Mouse (Mus musculus) urinary bladder, postnatal 10 days (tissue): ENCODE data around the gene Mlec.
"Not testable (repeated sequence)": the region's sequence is repeated elsewhere in the genome, so short reads cannot be mapped to it uniquely, and the experiment has no call there.

ENCODE experiments used
- DNase-seq: peaks from one replicate; pipeline ENCODE4 v3.0.0; 2022; ENCODE audit warnings: low spot score

Gene Mlec

DNA sequence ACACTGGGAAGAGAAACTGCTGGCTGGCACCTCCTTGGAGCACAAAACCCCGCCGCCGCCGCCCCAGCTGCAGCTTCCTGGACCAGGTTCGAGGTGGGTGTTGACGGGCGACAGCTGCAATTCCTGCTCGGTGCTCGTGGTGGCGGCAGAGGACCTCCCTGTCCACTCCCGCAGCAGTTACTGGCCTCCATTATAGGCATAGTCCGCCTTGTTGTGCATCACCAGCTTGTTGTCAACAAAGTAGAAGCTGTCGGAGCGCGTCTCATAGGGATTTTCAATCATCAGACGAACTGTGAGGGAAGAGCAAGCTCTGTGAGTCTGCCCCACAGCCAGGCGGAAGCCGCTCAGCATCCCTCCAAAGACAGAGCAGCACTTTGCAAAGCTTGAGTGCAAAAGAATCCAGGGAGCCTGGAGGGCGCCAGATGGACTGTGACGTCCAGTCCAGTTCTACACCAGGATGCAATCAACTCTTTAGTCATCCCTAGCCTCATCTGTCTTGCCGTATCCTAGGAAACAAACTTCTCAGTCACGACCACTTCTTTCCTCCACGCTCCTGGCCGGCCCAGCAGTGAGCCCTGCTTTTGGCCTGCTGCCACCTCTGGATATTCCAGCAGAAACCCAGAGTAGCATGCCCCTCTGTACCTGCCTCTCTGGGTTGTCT, 32.6 kb downstream of the Mlec start:
- DNase-seq, result no peak

DNA sequence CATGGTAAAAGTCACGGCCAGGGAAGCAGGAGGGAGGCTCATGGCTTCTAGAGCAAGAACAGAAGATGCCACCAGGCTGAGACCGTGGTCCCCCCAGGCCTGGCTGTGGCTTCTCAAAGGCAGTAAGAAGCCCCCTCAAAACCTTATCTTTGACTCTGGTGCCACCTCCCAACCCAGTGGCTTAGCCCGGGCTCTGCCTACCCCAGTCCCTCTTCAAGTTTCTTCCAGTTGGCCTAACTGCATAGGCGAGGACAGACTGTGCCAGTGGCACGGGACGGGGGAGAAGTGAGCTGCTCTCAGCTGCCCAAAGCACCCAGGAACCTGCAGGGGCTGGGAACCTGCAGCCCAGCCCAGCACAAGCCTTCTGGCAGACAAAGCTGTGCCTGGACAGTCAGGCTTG, 33.3 kb downstream of the Mlec start:
- DNase-seq, result no peak

DNA sequence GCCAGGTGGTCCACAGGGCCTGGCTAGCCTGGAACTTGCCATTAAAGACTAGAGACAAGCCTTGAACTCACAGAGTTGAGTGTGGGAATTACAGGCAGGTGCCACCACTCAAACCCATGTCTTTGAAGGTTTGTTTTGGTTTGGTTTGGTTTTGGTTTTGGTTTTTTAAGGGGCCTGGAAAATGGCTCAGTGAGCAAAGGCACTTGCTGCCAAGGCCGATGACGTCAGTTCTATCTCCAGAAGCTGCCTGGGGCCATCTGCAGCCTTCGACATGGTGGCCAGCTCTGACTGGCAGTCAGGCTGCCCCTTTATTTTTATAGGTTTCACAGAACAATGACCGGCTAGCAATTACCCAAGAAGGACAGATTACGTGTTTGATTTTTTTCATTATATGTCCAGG, 37.0 kb downstream of the Mlec start:
- DNase-seq, result no peak

DNA sequence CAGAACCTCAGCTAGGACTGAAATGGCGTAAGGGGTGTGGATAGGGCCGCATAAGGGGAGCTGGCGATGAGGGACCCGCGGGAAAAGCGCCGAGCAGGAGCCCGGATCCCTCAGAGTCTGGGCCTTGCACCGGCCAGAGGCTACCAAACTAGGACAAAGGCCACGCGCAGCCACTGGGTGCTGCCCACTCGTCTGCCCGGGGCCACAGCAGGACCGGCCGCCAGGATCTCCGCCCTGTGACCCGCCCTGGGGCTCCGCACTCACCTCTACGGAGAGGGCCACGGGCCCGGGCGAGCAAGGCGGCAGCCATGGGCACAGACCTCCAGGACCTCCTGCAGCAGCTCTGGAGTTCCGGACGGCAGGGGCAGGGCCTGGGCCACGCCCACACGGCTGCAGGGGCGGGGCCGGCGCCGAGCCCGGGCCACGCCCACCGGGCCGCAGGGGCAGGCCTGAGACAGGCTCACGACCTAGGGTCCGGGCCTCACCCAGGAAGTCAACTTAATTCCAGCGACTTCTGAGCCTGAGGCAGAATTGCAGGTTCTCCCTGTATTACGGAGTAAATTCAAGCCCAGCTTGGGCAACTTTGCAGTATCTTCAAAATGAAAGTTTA, 38.9 kb downstream of the Mlec start, which contains the start of gene Acads:
Acads (minus strand) TSS at position 386 of the 610 bp plus-strand sequence.
- peak; percentile 33 for DNase-seq

DNA sequence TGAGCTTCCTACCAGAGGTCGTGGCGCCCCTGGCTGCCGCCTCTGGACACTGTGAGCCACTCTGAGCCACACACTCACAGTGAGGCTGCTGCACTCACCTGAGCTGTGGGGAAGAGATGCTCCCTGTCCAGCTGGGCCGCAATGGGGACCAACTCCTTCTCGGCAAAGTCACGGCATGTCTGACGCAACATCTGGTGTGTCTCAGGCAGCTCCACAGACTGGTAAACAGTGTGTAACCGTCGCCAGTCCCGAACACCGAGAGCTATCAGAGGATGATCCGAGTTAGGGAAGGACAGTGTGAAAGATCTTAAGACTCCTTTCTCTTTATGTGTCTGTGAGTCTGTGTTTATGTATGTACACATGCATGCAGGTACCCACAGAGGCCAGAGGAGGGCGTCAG, 40.5 kb downstream of the Mlec start:
- no peak for DNase-seq

DNA sequence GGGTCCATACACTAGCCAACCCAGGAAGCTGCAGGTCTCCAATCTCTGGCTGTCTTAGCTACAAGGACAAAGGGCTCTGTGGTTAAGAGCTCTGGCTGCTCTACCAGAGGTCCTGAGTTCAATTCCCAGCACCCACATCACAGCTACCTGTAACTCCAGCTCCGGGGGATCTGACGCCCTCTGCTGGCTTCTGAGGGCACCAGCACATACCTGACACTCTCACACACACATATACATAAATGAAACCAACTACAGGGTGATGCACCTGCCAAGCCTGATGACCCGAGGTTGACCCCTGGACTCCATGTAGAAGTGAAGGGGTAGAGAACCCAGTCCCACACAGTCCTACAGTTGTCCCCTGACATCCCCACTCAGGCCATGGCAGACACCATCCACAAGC, 41.6 kb downstream of the Mlec start:
- DNase-seq, result no peak

DNA sequence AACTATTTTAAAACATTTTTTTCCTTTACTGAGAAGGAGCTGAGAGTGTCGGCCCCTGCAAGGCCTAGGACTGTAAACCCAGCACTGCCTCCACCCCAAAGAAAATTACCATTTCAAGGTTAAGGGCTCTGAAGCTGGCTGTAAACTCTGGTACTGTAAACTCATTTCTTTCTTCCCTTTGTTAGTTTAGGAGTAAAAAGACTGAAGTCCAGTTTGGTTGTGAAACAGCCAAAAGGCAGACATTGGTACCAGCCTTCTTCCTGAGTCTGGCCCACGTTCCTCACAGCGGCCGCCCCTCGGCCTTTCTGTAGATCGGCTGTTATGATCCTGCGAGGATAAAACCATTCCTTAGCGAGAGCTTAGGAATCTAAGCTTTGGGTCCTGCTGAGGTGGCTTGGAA, 43.5 kb downstream of the Mlec start:
- DNase-seq, result no peak

DNA sequence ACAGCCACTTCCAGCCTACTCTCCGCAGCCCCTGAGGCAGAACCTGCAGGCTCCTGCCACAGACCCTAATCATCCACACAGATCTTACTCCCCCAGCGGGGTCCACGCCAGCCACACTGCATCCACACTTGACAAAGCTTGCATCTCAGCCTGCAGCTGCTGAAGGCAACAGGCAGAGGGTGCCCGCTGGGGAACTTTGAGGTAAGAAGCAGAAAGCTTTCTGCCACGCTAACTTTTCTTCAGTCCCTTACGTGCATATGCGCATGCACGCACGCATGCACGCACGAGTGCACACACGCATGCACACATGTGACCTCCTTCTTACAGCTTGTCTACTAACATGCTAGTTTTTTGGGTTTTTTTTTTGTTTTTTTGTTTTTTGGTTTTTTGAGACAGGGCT, 44.7 kb downstream of the Mlec start:
- no peak for DNase-seq

DNA sequence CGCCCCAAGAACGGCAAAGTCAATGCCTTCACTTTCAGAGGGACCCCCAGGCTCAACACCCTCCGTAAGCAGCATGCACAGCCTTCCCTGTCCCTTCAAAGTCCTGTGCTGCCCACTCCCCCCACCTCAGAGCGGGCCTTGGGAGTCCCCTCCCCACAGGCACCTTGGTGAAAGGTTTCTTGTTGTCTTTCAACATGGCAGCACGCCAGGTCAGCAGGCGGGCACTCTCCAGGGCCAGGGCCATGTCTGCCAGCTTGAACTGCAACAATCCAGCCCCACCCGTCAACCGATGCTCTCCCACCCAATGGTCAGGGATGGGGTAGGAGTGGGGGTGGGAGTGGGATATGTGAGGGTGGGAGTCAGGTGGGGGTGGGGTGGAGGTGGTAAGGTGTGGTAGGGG, 46.8 kb downstream of the Mlec start:
- DNase-seq, result no peak

DNA sequence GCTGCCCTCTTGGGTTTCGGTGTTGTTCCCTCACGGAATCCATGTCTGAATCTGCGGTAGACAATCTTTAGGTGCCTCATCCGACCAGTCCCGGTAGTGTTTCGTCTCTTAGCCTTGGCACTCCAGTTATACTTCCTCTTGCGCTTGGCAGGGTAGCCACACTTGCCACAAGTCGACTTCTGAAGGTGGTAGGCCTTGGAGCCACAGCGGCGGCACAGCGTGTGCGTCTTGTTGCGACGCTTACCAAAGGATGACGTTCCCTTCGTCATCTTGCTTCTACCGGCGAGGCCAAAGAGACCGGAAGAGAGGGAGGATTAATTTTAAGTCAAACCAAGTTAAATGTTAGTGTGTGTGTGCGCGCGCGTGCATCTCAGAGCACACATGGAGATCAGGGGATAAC, 54.7 kb downstream of the Mlec start:
- not testable (repeated sequence) for DNase-seq

DNA sequence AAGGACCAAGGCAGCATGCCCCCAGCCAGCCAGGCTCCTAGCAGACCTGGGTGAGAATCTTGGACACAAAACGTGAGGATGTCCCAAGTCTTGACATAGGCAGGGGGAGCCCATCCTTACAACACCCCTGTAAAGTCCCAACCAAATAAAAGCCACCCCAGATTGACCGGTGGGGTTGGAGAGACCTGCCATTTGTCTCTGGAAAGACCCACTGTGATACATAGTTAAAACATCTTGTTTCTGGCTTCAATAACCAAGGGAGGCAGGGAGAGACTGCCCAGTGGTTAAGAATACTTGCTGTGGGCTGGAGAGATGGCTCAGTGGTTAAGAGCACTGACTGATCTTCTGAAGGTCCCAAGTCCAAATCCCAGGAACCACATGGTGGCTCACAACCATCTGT, 55.7 kb downstream of the Mlec start:
- DNase-seq, result no peak

DNA sequence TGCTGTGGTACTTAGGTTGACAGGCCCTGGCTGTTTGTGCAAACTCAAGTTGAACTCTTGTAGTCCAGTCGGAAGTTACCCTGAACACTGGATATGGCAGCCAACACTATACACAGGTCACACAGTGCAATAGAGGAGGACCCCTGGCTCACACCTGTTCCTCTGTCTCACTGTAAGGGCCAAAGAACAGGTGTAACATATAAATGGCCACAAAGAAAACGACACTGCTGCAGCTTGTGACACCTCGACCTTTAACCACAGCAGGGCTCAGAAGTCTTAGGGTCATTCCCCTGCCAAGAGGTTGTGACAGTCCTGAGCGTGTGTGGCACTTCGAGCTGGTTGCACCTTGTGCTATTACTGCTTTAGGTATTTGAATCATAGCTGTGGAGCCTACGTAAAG, 57.5 kb downstream of the Mlec start:
- DNase-seq, result no peak

DNA sequence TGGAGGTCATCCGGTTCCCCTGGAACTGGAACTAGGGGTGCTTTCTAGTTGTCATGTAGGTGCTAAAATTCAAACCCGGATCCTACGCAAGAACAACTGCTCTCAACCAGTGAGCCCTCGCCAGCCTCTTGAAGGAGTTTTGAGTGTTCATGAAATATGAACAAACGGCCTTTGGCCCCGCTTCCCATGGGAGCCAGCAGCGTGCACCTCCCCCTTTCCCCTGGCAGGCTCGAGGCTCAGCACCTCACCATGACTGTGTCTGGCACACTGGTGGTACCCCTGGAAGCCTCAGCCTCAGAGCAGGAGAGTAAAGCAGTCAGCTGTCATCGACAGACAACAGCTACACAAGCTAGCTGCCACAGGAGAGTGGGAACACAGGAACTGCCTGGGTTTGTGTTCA, 58.0 kb downstream of the Mlec start:
- DNase-seq, result no peak

DNA sequence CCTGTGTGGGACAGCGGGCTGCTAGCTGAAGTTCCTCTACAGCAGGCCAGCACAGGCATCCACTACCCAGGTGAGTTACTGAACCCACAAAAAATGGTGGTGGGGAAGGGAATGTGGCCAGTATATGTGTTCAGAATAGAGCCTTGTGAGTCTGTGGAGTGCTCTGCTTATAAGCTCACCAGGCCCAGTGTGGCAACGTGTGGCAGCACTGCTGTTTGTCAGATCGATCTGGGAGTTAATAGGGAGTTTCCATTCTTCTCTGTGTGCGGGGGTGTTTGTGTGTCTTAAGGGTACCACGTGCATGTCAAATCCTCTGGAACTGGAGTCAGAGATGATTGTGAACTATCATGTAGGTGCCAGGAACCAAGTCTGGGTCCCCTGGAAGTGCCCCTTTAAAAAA, 58.4 kb downstream of the Mlec start:
- no peak for DNase-seq

DNA sequence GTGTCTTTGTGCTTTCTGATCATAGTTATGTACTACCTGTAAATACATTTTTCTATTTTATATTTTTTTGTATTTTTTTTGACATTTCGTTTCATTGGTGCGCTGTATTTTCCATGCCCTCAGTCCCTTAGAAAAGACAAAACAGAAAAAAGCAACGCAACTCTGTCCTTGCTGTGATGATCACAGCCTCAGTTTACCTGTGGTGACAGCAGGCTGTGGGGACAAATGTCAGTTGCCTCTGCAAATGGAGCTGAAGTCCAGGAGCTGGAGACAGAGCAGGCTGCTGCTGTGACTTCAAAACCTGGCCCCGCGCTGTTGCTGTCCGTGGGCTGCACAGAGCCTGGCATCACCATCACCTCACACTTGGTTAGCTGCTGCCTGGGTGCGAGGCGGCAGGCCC, 59.8 kb downstream of the Mlec start, which contains the start of gene Gm10401:
Gm10401 (minus strand) TSS at position 101 of the 400 bp plus-strand sequence.
- no peak for DNase-seq
